Mouse (Mus musculus) thymus, postnatal 10 days (tissue): ENCODE results near the gene Dgcr2.

ENCODE experiments used
- DNase-seq, 2 experiments: peaks; one replicate each; pipeline ENCODE4 v3.0.0; 2021; ENCODE audit warnings: low spot score in 2 of 2

Gene Dgcr2

DNA sequence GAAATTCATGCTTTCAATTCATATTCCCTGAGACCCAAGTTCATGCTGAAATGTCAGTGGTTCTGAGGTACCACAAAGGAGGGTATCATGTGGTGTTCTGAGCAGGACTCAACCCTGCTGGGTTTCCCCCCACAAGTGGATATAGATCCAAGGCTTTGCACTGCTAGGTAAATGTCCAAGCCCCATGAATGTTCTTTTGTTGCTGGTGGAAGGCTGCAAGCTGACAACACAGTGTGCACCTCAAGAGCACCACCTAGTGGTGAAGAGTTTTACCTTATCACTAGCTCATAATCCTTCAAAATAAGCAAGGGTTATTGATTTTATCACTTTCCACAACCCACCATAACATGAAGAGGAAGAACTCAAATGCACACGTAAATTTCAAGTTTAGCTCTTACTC, 49.4 kb downstream of the Dgcr2 start:
- DNase-seq = peak in 1 of 2 experiments; percentile 64

DNA sequence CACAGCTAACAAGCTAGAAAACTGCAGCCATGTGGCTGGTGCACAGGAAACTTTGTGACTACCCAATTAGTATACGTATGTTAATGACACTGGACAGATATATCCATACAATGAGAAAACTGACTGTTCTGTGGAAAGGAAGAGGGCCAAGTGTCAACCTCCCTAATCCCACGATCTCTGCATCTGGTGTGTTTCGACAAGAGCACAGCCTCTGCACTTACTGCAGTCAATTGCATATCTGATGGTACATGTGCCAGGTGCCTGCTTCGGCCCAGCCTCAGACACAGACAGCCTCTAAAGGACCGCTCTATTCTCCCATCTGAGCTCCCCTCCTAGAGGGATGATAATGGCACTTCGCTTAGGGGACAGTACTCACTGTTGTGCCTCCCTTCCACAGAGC, 49.9 kb downstream of the Dgcr2 start:
- no peak for DNase-seq

DNA sequence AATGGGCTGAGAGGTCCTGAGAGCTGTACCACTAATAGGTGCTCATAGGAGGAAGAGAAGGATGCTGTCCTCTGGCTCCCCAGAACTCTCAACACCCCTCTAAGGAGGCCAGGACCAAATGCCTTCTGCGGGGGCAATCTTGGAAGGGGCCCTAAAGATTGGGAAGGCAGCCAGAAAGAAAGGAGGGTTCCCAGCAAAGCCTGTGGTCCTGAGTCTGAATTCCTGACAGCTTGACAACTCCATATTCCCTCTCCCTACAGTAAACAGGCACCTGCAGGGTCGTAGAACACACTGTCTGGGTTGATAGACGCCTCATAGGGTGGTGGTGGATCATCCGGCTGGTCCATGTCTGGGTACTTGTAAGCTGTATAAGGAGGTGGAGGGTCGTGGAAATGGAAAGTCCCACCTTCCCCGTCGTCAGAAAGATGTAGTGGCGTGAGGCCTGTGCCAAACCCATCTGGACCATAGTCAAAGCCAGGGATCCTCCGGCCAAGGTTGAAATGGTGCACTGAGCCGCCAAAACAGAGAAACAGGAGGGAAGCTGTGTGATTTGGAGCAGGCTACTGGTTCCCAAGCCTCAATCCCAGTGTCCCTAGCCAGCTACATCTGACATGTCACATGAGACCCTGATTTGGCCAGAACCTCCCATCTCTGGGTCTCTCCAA, 54.5 kb downstream of the Dgcr2 start:
- DNase-seq = no peak

DNA sequence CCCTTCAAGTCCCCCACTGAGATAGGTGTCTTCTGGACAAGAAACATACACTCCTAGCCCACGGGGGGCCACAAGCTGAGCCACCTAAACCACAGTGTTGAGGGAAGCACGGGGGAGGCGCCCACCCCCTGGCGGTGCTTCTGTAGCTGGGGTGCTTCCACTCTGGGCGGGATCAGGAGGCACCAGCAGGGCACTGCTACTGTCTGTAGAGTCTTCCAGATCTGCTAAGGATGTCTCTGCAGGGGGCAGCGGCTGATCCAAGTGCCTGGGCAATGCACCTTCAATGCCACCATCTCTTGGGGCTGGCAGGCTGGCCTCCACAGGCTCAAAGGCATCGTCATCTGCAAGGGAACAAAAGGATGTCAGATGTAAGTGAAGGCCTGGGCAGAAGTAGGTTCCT, 55.9 kb downstream of the Dgcr2 start:
- DNase-seq = no peak

DNA sequence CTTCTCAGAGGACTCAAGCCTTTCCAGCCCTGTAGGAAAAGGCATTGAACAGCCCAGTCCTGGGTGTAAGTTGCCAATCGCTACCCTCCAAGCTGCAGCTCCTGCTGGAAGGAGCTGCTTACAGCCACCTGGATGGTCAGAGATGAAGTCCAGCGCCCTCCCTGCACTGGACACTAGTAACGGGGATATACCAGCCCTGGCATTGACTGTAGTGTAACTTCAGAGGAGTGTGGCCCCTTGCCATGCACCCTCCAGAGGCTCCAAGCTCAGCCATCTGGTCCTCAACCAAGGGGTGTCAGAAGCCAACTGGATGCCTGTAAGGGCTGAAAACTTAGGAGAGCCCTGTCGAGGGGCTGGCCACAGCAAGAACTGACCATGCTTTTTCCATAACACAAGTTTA, 58.4 kb downstream of the Dgcr2 start:
- DNase-seq = no peak

DNA sequence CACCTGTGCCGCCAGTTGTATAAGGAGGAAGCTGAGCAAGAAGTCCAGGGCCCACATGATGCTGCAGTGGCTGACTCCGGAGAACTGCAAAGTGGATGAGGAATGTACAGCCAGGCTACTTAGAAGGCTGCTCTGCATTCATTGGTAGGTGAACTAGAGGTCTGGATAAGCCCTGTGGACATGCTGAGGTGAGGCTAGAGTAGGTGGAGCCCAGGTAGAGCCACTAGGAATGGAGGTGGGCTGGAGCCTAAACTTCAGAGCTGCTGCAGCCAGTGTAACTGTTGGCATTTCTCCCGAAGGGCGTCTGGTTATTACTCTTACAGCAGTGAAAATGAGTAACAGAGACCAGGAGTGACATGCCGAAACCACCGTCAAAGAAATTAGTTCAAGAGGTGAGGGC, 60.3 kb downstream of the Dgcr2 start, which contains the start of gene Car15:
Gene Car15 (minus strand): TSS at position 314 of the 400 bp plus-strand sequence.
- no peak for DNase-seq

DNA sequence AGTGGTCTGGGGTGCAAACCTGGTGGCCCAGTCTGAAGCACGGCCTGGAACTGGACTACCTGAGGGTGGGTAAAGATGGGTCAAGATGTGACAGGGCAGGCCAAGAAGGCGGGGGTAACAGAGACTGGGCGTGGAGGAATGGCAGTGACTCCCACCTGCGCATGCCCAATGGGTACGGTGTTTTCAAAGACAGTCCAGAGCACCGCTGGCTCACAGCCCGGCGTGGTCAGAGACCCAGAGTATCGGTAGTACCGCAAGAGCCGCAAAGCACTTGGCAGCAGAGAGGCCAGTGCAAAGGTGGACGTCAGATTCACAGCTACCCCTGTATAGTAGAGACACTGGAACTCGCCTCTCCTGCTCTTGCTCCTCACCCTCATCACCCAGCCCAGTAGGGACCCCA, 62.9 kb downstream of the Dgcr2 start:
- no peak for DNase-seq

DNA sequence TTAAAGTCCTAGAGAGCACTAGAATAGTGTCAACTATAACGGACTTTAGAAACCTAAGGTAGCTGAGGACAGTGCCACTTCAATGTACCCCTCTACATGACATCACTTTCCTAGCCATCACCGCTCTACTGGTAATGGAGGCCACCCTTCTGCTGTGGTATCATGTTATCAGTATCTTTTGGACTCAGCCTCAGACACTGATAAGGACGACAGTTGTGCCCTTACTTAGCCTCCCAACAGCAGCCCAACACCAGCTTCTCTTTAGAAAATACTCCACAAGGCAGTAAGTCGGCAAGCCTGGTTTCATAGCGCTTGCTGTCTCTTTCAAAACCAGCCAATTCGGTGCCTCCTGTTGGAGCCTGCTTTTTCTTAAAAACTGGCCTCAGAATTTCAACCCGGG, 63.8 kb downstream of the Dgcr2 start:
- no peak for DNase-seq

DNA sequence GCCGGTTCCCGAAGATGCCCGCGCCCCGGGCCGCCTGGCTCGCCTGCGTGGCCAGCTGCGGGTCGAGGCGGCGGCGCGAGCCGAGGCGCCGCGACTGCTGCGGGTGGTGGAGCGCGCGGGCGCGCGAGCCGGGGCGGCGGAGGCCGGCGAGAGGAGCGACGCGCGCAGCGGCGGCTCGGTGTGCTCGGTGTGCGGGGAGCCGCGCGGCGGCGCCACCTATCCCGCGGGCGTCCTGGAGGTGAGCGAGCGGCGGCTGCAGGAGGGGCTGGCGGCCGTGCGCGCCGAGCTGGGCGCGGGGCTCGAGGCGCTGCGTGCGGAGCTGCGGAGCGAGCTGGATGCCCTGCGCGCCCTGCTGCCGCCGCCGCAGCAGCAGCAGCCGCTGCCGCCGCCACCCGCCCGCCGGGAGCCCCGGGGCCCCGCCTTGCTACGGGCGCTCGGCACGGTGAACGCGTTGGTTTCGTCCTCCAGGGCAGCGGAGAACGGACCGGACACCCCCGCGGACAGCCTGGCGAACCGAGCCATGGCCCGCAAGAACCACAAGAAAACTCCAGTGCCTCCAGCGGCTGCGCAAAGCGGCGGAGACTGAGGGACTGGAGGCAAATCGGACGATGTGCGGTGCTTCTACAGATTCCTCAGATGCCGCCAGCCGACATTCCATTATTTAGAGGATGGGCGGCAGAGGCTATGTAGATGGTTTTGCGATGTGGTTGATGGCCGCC, 64.5 kb downstream of the Dgcr2 start:
- no peak for DNase-seq

DNA sequence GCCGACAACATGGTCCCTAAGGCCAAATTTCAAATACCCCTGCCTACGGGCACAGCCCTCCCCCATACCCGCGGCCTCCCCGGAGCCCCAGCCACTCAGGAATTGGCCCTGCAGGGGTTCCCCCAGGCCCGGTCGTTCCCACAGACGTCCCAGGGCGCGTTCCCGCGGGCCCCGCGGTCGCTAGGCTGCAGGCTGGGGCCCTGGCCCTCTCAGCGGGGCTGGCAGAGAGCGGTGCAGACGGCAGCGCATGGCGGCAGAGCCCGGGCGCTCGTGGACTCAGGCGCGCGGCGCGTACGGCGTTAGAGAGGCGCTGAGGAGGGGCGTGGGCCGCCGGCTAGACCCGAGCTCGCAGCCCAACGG, 65.1 kb downstream of the Dgcr2 start:
- DNase-seq = no peak

DNA sequence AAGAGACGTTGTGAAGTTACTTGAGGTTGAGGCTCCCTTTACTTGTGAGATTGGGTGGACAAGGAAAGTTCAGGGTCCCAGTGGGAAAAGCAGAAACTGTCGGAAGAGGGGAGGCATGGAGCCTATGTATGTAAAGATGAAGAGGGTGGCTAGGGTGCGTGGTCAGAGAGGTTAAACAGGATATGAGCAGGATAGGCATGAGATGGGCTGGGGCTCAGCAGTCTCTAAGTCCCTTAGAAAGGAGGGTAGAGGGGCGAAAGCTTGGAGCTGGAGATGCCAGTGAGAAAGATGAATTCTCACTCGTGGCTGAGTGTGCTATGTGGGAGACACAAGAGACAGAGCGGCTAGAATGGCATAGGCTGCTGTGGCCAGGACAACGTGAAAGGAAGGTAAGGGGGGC, 65.5 kb downstream of the Dgcr2 start, which contains the start of gene B830017H08Rik:
Gene B830017H08Rik (plus strand): TSS at position 301 of the 400 bp plus-strand sequence.
- DNase-seq = no peak

DNA sequence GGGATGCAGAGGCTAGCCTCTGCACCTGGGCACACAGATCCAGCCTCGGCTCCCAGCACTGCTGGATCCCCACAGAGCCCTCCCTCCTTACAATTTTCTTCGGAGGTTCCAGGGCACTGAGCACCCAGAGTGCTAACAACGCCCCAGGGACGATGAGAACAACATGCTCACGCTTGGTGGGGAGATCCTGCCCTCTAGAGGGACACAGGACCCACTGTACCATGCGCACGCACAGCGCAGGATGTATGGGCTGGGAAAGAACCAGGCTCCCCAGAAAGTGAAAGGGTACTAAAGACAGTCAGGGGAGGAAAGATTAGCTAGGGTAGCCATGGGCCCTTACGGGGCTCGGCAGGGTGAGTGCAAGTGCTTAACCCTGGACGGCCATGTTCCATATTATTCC, 66.6 kb downstream of the Dgcr2 start:
- no peak for DNase-seq

DNA sequence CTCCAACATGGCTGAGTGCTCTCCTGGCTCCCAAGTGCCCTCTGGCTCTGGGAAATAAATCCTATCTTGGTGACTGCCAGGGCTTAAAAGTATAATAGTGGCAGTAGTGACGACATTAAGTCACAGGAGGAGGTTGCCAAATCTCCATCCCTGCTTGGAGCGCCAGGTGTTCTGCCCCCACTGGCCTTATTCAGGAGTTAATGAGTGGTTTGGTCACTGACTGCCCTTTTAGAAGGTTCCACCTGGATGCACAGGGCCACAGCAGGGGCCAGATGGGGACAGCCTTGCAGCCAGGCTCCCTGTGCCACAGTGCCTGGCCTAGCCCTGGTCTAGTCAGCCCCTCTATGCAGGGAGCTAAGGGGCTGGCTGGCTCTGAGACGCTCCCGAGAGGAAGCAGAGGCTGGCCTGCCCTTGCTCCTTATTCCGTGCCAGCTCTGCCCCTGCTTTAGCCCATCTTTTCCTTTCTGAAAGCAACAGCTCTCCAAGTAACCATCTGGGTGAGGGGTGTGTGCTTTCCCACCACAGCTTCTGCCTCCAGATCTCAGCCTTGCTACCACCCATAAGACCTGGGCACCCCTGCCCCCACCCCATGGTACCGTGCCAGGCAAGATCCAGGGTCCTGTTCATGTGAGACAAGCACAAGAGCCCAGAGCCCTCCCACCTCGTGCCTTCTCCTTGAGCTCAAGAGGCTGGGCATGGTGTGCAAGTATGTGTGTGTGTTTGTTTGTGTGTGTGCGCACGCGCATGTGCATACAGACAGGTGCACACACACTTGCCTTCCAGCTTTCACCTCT, 67.8 kb downstream of the Dgcr2 start:
- no peak for DNase-seq

DNA sequence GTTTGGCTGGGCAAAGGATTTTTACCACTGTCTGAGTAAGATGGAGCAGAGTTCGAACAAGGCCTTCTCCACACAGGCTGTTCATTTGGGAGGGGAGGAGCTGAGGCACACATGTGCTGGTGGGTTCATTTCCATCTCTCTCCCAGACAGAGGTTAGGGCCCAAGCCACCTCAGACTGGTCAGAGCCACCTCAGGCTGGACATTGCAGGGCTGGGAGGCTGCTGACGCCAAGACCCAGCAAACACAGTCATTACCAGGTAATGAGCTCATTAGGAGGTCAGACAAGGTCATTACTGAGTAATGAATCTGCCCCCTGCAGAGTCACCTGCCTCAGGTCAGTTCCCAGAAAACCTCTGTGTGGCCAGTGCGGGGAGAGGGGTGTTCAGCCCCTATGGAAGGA, 69.5 kb downstream of the Dgcr2 start:
- no peak for DNase-seq

DNA sequence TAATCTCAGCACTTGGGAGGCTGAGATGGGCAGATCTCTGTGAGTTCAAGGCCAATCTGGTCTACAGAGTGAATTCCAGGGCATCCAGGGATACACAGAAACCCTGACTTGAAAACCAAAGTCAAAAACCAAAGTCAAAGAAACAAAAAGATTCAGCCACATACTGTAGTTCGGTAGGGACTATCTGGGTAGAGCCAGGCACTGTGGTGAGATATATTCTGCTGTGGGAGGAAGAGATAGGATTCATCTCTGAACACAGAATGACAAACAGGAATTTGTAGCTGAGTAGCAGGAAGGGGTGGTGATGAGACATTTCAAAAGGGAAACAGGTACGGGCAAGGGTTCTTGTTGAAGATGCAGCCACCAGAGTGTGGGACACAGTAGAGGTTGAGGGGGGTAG, 70.1 kb downstream of the Dgcr2 start:
- no peak for DNase-seq

DNA sequence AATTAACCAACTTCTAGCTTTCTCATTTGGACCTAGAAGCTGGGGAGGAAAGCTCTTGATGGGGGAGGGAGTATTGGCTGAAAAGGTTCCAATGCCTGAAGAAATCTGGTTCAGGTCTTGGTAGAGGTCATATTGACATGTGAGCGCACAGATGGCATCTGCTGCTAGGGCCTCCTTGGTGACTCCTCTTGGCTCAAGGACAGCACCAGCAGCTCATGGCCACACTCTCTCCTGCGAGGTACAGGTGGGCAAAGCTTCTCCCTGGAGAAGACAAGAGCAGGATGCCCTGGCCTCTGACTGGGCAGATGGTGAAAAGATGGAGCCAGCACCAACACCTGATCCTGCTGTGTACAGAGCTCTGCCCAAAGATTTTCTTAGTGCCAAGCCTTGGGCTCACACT, 71.9 kb downstream of the Dgcr2 start:
- no peak for DNase-seq

DNA sequence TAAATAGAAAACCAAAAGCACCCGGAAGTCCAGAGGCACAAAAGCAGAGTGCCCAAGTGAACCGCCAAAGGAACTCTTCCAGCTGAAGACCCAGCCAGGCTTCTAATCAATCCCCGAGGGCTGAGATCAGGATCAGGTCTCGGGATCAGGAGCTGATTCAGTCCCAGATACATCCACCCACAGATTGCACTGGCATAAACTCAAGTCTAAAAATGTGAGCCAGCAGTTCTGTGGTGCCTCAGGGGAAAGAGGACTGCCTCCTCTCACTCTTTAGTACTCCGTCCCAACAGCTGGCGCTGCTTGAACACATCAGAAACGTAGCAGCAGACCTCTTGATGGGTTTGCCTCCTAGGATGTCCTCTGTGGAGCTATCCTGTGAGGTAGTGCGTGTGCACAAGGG, 81.8 kb downstream of the Dgcr2 start:
- DNase-seq = no peak

DNA sequence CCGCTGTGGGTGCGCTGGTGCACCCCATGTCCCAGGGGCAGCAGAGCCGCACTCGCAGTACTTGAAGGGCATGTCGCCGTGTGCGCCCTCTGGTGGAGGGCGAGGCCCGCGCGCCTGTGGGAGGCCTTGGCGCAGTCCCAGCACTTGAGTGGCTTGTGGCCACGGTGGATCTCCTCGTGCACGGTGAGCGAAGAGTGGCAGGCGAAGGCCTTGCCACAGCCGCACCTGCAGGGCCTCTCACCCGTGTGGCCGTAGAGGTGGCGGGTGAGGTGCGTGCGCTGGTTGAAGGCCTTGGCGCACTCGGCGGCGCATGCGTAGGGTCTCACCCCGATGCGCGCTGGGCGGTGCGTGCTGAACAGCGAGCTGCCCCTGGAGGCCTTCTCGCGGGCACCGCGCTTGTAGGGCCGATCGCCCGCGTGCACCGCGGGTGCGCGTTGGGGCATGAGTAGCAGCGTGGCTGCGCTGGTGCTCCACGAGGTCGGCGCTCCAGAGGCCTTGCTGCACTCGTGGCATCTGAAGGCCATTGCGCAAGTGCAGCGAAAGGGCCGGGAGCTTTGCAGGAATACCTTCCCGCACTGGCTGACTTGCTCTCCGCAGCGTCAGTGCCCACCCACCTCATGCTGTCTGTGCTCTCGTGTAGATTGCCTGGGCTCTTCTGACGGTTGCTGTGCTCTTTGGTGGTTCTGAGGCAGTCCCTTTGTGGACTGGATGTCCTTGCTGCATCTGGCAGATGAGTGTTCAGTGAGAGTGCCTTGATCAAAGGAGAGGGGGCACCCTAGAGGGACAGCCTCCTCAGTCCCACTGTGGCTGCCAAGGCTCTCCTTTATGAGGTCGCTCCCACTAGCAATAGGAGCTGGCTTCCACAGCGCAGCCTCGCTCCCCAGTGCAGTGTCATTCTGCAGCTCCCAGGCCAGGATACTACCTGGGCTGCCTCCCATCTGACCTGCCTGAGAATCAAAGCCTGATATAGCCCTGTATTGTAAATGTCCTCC, 82.7 kb downstream of the Dgcr2 start:
- peak; percentile 58 to 74 for DNase-seq

DNA sequence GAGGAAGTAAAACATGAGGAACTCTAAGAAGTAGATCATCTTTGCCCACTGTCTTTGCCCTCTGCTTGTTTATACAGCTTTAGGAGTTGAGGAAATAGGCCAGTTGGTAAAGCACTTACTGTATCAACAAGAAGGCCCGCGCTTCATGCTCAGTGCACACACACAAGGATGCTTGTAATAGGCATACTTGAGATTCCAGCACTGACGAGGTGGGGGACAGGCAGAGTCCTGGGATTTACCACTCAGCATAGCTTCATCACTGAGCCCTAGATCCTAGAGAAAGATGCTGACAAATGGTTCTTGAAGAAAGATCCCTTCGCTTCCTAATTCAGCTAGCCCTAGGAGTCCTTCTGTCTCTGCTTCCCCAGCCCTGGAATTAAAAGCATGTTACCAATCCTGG, 85.2 kb downstream of the Dgcr2 start:
- DNase-seq = no peak

DNA sequence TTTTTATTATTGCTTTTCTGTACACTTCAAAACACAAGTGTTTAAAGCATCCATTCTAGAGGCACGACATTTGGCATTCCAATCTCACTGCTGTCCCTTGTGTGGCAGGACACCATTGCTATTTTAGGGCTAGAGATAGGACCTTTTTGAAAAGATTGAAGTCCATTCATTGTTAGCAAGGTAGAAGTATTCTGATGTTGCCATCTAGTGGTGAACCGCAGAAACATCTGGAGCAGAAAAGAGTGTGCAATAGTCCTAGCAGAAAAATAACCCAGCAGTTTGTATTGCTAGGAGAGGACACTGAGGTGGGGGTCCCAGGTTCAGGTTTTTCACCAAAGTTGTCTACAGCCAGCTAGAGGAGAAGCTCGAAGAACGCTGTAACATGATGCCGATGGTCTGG, 86.2 kb downstream of the Dgcr2 start:
- no peak for DNase-seq

DNA sequence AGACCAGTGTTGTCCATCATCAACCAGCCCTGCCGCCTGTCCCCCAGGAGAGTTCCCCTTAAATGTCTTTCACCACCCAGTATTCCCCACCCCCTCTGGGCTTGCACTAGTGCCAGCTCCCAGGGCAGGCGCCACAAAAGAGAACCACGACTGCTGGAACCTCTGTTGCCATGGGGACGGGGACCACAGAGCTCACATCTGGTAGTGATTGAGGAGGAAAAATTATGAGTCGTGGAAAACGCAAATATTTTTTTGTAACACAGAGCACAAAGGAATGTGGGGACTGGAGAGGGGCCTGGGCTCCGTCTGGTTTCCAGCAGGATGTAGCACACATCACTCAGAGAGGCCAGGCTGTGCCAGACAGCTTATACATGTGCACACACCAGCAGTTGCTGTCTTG, 88.7 kb downstream of the Dgcr2 start:
- no peak for DNase-seq

DNA sequence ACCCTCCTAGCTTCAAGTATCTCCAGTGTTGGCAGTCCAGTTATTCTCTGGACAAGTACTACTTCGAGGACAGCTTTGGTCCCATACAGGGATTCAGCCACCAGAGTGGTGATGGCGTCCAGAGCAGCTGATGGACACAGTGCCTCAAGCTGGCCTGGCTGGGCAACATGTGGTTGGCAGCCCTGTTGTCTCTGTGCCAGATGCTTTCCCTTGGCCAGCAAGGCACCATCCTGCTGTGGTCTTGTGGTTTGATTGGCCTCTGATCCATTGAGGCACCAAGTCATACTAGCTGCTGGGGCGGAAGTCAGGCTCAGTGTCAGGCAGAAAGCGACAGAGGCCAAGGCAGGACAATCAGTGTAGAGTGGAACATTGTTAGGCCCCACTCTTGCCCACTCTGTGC, 89.2 kb downstream of the Dgcr2 start:
- no peak for DNase-seq
